Mouse (Mus musculus): ENCODE results near the gene Satb1. TPM values are rescaled to one million over a fixed set of nuclear protein-coding genes. Genes with fewer than 3 reads are reported as not detected.

The Satb1 gene
- polyA plus RNA-seq, 1 experiment = 2.5 TPM

- no peak overlapping the region for H3K27ac ChIP-seq (ENCODE audit: insufficient read depth, low read depth, low read length)
- no peaks in the 10 kb centered on the region for H3K27me3 ChIP-seq (ENCODE audit: control insufficient read depth, insufficient read depth, low read length)
- no peaks in the 10 kb centered on the region for H3K36me3 ChIP-seq (ENCODE audit: control insufficient read depth, insufficient read depth, low read length)
- WGBS = 83% methylated on average over 4 of the region's 4 CpGs
- no peak for TF ChIP-seq POLR2A (IDR thresholded peaks at IDR 0.05; ENCODE audit: low read depth, low read length)
- TF ChIP-seq CTCF (IDR thresholded peaks at IDR 0.05; ENCODE audit: extremely low read depth, insufficient read length, insufficient replicate concordance, low read depth, low read length) = no peak
- no peaks in the 10 kb centered on the region for H3K4me1 ChIP-seq (ENCODE audit: control insufficient read depth, insufficient read depth, insufficient read length, low read length)
- no peak overlapping the region for H3K4me3 ChIP-seq (ENCODE audit: low read depth, low read length)
Measured at GRCm38 (mm10) chr17:51857616-51858015, 24.5 kb upstream of the Satb1 start.

- no peaks in the 10 kb centered on the region for H3K36me3 ChIP-seq (ENCODE audit: control insufficient read depth, insufficient read depth, low read length)
- H3K4me1 ChIP-seq (ENCODE audit: control insufficient read depth, insufficient read depth, insufficient read length, low read length) = no peaks in the 10 kb centered on the region
- 77% methylated on average over 3 of the region's 3 CpGs for WGBS
- no peak overlapping the region for H3K27ac ChIP-seq (ENCODE audit: insufficient read depth, low read depth, low read length)
- TF ChIP-seq POLR2A (IDR thresholded peaks at IDR 0.05; ENCODE audit: low read depth, low read length) (no peak), CTCF (IDR thresholded peaks at IDR 0.05; ENCODE audit: extremely low read depth, insufficient read length, insufficient replicate concordance, low read depth, low read length) (no peak)
- no peaks in the 10 kb centered on the region for H3K27me3 ChIP-seq (ENCODE audit: control insufficient read depth, insufficient read depth, low read length)
- H3K4me3 ChIP-seq (ENCODE audit: low read depth, low read length) = no peak overlapping the region
Measured at GRCm38 (mm10) chr17:51856332-51856731, 23.2 kb upstream of the Satb1 start.

DNA sequence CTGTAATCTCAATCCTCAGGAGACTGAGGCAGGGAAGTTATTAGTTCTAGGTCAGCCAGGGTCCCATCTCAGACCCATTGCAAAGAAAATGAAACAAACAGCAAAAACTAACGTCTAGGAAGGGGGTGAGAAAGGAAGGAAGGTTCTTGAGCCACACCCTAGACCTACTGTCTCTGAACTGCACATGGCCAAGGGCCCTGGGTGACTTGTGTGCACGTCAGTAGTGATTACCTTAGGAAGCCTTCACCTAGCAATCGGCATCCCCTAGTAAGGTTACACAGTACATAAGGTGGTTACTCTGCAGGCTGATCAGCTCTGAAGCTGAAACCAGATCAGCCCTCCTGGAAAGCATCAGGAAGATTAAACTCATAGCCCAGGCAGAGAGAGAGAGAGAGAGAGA, 22.2 kb upstream of the Satb1 start:
- no peak overlapping the region for H3K4me3 ChIP-seq (ENCODE audit: low read depth, low read length)
- no peak for TF ChIP-seq POLR2A (IDR thresholded peaks at IDR 0.05; ENCODE audit: low read depth, low read length)
- no peaks in the 10 kb centered on the region for H3K27me3 ChIP-seq (ENCODE audit: control insufficient read depth, insufficient read depth, low read length)
- H3K36me3 ChIP-seq (ENCODE audit: control insufficient read depth, insufficient read depth, low read length) = no peaks in the 10 kb centered on the region
- no peaks in the 10 kb centered on the region for H3K4me1 ChIP-seq (ENCODE audit: control insufficient read depth, insufficient read depth, insufficient read length, low read length)
- 60% methylated on average over 3 of the region's 3 CpGs for WGBS
- H3K27ac ChIP-seq (ENCODE audit: insufficient read depth, low read depth, low read length) = no peak overlapping the region

DNA sequence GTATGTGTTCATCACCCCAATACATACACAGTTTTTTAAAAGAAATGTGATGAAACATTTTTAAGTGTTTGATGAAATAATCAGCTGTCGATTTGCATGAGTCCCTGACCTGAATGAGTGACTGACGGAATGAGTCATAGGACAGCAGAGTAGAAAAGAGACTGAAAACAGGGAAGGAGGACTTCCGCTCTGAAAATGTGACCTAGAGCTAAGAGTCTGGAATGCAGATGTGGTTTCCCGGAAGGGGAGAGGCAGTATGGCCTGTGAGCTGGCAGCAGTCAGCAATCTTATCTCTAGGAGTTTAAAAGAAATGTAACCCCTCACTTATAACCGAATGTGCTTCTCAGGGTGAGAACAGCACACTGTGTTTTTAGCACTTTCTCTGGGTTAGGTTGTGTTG, 20.9 kb upstream of the Satb1 start:
- H3K27me3 ChIP-seq (ENCODE audit: control insufficient read depth, insufficient read depth, low read length) = no peaks in the 10 kb centered on the region
- no peak for TF ChIP-seq POLR2A (IDR thresholded peaks at IDR 0.05; ENCODE audit: low read depth, low read length)
- TF ChIP-seq CTCF (IDR thresholded peaks at IDR 0.05; ENCODE audit: extremely low read depth, insufficient read length, insufficient replicate concordance, low read depth, low read length) = no peak
- H3K4me3 ChIP-seq (ENCODE audit: low read depth, low read length) = no peak overlapping the region
- H3K4me1 ChIP-seq (ENCODE audit: control insufficient read depth, insufficient read depth, insufficient read length, low read length) = no peaks in the 10 kb centered on the region
- WGBS = 55% methylated on average over 5 of the region's 5 CpGs
- H3K36me3 ChIP-seq (ENCODE audit: control insufficient read depth, insufficient read depth, low read length) = no peaks in the 10 kb centered on the region
- no peak overlapping the region for H3K27ac ChIP-seq (ENCODE audit: insufficient read depth, low read depth, low read length)

GRCm38 (mm10) chr17:51840596-51840995, 7.5 kb upstream of the Satb1 start:
- Histone ChIP-seq H3K36me3 (ENCODE audit: control insufficient read depth, insufficient read depth, low read length) (no peaks in the 10 kb centered on the region), H3K27me3 (ENCODE audit: control insufficient read depth, insufficient read depth, low read length) (no peaks in the 10 kb centered on the region), H3K4me1 (ENCODE audit: control insufficient read depth, insufficient read depth, insufficient read length, low read length) (no peaks in the 10 kb centered on the region), H3K27ac (ENCODE audit: insufficient read depth, low read depth, low read length) (no peak overlapping the region), H3K4me3 (ENCODE audit: low read depth, low read length) (no peak overlapping the region)
- 80% methylated on average over 6 of the region's 6 CpGs for WGBS
- TF ChIP-seq CTCF (IDR thresholded peaks at IDR 0.05; ENCODE audit: extremely low read depth, insufficient read length, insufficient replicate concordance, low read depth, low read length) (no peak), POLR2A (IDR thresholded peaks at IDR 0.05; ENCODE audit: low read depth, low read length) (no peak)

DNA sequence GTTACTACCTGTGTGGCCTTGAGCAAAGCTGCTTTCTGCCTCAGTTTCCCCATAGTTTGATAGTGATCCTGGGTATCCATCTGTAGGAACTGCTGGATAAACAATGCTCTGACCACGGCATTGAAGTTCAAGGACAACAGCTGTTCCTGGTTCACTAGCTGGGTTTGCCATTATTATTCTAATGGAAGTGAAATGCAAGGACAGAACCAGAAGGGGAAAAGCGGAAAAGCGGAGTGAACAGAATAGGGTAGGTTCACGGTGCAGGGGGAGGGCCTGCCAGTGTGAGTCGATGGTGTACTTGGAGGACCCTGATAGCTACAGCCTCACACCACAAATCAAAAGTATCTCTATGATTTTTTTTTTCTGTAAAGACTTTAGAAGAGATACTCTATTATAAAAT, 6.4 kb upstream of the Satb1 start:
- Histone ChIP-seq H3K27ac (ENCODE audit: insufficient read depth, low read depth, low read length) (no peak overlapping the region), H3K4me1 (ENCODE audit: control insufficient read depth, insufficient read depth, insufficient read length, low read length) (no peaks in the 10 kb centered on the region), H3K4me3 (ENCODE audit: low read depth, low read length) (no peak overlapping the region), H3K27me3 (ENCODE audit: control insufficient read depth, insufficient read depth, low read length) (no peaks in the 10 kb centered on the region), H3K36me3 (ENCODE audit: control insufficient read depth, insufficient read depth, low read length) (no peaks in the 10 kb centered on the region)
- 83% methylated on average over 5 of the region's 5 CpGs for WGBS
- TF ChIP-seq POLR2A (IDR thresholded peaks at IDR 0.05; ENCODE audit: low read depth, low read length) (no peak), CTCF (IDR thresholded peaks at IDR 0.05; ENCODE audit: extremely low read depth, insufficient read length, insufficient replicate concordance, low read depth, low read length) (no peak)

- no peak for TF ChIP-seq POLR2A (IDR thresholded peaks at IDR 0.05; ENCODE audit: low read depth, low read length)
- no peak for TF ChIP-seq CTCF (IDR thresholded peaks at IDR 0.05; ENCODE audit: extremely low read depth, insufficient read length, insufficient replicate concordance, low read depth, low read length)
- no peaks in the 10 kb centered on the region for H3K36me3 ChIP-seq (ENCODE audit: control insufficient read depth, insufficient read depth, low read length)
- peaks cover 2% of the 10 kb centered on the region; the same call in 1 of the 2 replicates for H3K4me1 ChIP-seq (ENCODE audit: control insufficient read depth, insufficient read depth, insufficient read length, low read length)
- no peak overlapping the region for H3K27ac ChIP-seq (ENCODE audit: insufficient read depth, low read depth, low read length)
- H3K27me3 ChIP-seq (ENCODE audit: control insufficient read depth, insufficient read depth, low read length) = peaks cover 20% of the 10 kb centered on the region
- 19% methylated on average over 1 of the region's 1 CpGs for WGBS
- no peak overlapping the region for H3K4me3 ChIP-seq (ENCODE audit: low read depth, low read length)
Measured at GRCm38 (mm10) chr17:51836901-51837300, 3.8 kb upstream of the Satb1 start.

- Histone ChIP-seq H3K4me3 (ENCODE audit: low read depth, low read length) (no peak overlapping the region), H3K27me3 (ENCODE audit: control insufficient read depth, insufficient read depth, low read length) (peaks cover 27% of the 10 kb centered on the region), H3K27ac (ENCODE audit: insufficient read depth, low read depth, low read length) (no peak overlapping the region), H3K36me3 (ENCODE audit: control insufficient read depth, insufficient read depth, low read length) (no peaks in the 10 kb centered on the region), H3K4me1 (ENCODE audit: control insufficient read depth, insufficient read depth, insufficient read length, low read length) (peaks cover 2% of the 10 kb centered on the region; the same call in 1 of the 2 replicates)
- WGBS = 85% methylated on average over 5 of the region's 5 CpGs
- TF ChIP-seq CTCF (IDR thresholded peaks at IDR 0.05; ENCODE audit: extremely low read depth, insufficient read length, insufficient replicate concordance, low read depth, low read length) = no peak
- no peak for TF ChIP-seq POLR2A (IDR thresholded peaks at IDR 0.05; ENCODE audit: low read depth, low read length)
Measured at GRCm38 (mm10) chr17:51836243-51836642, 3.2 kb upstream of the Satb1 start.

Measured in small intestine, adult 2 months (tissue).